Mouse (Mus musculus) heart, postnatal 25 days (tissue): Measurements from ENCODE around the gene Ttc30a1. TPM values are rescaled to one million over a fixed set of nuclear protein-coding genes. Genes with fewer than 3 reads are reported as not detected.
A peak's percentile ranks its signal among the peaks of the same experiment; 100 is the strongest.
"Not testable (repeated sequence)": the region's sequence is repeated elsewhere in the genome, so short reads cannot be mapped to it uniquely, and the experiment has no call there.

Experiments
- DNase-seq: peaks from one replicate; pipeline ENCODE4 v3.0.0; 2022; ENCODE audit warnings: low spot score
- intact Hi-C: fragments of 180-260 bp; cut with DNase I; formaldehyde crosslinking; loops from one replicate; pipeline ENCODE4 v1.15.1; 2025
- total RNA-seq, 2 experiments: library from RNA; stranded (reverse); gene quantifications; 2 replicates each; pipeline ENCODE4 v1.2.3; 2021

Ttc30a1 gene
- total RNA-seq = 1 to 10 TPM; 3.0 to 3.2 TPM

DNA sequence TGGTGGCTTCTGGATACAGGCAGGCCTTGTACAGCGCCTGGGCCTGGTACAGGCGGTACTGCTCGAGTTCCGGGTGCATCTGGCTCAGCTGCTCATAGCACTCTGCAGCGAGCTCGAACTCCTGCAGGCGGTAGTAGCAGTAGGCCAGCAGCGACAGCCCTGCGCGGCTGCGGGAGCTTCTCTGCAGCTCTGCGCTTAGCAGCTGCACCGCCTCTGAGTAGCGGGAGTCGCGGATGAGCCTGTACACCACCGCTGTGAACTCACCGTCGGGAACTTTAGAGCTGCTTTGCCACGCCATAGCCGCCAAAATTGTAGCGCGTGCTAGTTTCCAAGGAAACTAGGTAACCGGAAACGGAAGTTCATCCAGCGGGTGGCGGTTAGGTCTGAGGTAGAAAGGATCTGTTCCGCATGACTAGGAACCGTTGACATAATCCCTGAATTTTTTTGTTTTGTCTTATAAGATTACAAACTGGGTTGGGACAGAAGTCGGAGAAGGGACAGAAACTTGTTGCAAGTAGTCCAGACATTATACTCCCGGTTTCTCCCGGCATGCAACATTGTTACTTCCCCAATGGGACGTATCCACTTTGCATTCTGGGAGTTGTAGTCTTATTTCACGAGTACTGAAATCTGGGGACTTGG is at the start of gene Ttc30a1:
Ttc30a1 (minus strand) TSS at position 528 of the 642 bp plus-strand sequence.
- intact Hi-C loops = not testable (repeated sequence)
- DNase-seq = peak; percentile 55

- DNase-seq = no peak
- intact Hi-C loops = no loop called here
These were observed 48.3 kb upstream of the Ttc30a1 start for GRCm38 (mm10) chr2:76030080-76030479.

DNA sequence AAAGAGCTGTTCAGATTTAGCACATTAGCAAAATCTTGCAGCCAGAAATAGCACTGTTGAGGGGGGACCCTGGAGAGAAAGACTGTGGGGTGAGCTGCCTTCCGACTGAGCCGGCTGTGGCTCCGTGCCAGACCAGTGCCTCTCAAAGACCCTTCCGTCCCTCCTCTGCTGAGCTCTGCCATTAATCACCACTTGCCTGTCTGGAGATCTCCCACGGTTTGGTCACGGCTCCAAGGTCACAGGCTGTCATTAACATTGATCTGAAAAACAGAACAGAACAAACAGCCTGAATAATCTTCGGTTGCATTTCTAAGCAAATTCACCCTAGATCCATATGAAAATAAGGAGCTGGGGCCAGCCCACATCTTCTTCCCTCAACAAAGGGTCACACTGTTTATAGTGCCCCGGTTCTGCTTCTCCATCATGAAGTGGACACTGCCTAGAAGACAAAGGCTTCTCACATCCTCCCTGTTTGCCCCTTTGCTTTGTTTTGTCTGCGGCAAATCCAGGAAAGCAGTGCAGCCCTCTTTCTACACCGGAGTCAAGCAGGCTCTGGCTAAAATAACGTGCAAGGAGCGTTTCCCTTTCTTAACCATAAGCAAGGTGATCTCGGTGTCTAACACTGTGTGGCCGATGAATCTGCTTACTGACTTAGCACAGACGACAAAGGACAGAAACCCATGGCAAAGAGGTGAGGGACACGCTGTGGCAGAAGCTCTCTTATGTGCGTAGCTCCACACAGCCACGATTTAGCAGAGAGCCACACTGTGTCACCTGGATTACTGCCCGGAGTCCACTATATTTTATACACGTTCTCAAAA is 47.5 kb upstream of the Ttc30a1 start:
- intact Hi-C loops = no loop called here

GRCm38 (mm10) chr2:76016890-76017289 is 35.1 kb upstream of the Ttc30a1 start:
- no peak for DNase-seq
- intact Hi-C loops = no loop called here

More for the DNA sequence above, 47.5 kb upstream of the Ttc30a1 start:
- DNase-seq = no peak

- intact Hi-C loops = no loop called here
- DNase-seq = no peak
These were observed 34.4 kb upstream of the Ttc30a1 start for GRCm38 (mm10) chr2:76016136-76016535.

DNA sequence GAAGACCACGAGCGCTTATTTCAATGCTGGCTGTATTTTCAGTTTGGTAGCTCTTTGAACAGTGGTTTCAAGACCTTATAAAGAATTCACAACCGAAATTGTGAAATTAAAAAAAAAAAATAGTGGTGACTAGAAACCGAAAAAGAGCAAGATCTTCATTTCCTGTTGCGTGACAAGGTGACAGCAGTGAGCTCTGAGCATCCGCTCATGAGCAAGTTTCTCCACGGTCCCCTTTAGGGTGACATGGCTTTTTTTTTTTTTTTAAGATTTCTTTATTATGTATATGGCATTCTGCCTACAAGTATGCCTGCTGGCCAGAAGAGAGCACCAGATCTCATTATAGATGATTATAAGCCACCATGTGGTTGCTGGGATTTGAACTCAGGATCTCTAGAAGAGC is 33.7 kb upstream of the Ttc30a1 start:
- intact Hi-C loops = no loop called here
- DNase-seq = no peak

DNA sequence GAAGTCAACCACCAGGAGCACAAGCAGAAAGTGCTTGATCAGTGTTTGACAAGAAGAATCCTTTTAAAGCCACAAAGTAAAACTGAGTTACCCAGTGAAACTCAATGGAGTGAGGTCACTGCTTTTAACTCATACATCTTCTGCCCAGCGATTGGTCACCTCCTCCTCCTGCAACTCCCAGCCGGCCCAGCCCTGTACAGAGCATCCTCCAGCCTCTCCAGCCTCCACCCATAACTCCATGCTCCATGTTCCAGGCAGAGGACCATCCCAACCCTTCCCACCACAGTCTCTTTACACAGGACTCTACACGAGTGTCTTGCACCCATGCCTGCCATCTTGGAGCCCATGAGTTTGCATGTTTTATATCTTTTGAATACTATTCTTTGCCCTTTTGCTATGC is 32.9 kb upstream of the Ttc30a1 start:
- DNase-seq = no peak
- intact Hi-C loops = no loop called here

DNA sequence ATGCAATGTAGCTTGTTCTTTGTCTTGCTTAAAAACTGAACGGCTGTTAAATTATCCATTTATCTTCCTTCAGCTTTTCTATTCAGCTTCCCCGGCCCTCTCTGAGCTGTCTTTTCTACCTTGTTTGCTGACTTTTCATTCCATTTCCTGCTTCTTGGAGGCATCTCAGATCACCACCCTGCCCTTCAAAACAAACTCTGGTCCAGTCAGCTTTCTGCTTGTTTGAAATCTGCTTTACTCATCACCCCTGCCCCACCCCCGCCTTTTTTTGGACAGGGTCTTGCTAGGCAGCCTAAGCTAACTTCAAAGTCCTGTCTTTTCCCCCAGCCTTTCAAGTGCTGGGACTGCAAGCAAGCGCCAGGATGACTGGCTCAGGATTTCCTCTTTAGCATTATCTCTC is 24.4 kb upstream of the Ttc30a1 start:
- intact Hi-C loops = no loop called here
- DNase-seq = no peak

DNA sequence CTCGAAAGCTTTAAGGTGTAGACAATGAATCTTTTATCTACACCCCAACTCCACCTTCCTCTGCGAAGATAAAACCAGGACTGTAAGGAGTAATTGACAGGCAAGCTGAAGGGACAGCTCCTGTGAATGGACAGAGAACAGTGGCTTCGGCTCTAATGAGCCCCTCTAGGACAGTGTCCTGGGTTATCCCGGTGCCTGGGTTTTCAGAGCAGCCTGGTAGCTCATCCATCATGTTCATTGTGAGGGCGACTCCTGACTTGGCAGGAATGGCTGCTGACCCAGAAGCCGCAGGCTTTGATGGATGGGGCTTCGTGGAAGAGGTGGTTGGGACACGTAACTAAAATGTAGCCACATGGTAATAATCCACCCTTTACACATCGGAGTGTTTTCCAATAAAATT is 21.1 kb upstream of the Ttc30a1 start:
- intact Hi-C loops = no loop called here
- no peak for DNase-seq

DNA sequence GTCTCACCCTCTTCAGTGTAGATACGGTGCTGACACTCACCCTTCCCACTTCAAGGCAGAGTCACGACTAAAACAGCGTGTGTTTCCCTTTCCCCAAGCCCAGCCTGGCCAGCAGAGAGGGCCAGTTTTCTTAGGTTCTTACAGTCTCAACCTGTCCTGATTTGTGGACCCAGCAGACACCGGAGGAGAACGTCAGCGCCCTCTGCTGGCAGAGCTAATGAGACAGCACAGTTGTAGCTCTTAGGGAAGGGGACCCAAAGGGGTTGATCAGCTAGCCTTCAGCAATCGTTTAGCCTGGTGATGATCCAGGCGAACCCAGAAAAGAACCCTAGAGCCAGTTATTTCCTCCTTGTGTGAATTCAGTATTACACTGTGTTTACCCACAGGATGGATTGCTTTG is 19.6 kb upstream of the Ttc30a1 start:
- intact Hi-C loops = no loop called here
- no peak for DNase-seq

GRCm38 (mm10) chr2:75999636-76000035 is 17.9 kb upstream of the Ttc30a1 start:
- intact Hi-C loops = no loop called here
- DNase-seq = no peak

GRCm38 (mm10) chr2:75998692-75999091 is 16.9 kb upstream of the Ttc30a1 start:
- no peak for DNase-seq
- intact Hi-C loops = no loop called here

- intact Hi-C loops = no loop called here
- no peak for DNase-seq
These were observed 16.0 kb upstream of the Ttc30a1 start for GRCm38 (mm10) chr2:75997726-75998125.

GRCm38 (mm10) chr2:75994841-75995240 is 13.1 kb upstream of the Ttc30a1 start:
- no peak for DNase-seq
- intact Hi-C loops = no loop called here

DNA sequence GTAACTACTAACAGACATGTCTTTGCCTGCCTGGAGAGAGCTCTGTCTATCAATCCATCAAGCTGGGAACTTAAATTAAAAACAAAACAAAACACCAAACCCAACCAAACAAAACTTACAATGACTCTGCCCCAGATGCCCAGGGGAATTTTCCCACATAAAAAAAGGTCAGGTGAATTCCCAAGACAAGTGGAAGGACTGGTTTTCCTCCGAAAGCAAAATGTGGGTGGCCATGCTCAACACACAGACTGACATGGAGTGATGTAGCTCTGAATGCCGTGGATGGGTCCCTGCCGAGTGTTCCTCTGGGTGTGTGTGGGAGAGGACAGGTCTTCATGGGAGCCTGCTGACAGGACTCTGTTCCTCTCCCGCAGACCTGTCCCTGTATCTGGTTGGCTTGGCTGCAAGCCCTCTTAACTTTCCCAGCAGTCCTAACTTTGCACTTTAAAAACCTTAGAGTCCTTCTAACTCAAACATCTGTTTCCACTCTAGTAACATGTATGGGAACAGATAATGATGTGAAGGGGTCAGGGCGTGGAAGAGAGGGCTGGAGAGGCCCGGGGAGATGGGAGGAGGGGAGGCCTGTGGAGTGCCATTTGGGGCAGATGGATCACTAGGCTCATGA is 9.9 kb upstream of the Ttc30a1 start:
- no peak for DNase-seq
- intact Hi-C loops = loop anchor here (1.0 kb wide), 1 partner anchor 78 kb away; no protein-coding TSS in a partner anchor

DNA sequence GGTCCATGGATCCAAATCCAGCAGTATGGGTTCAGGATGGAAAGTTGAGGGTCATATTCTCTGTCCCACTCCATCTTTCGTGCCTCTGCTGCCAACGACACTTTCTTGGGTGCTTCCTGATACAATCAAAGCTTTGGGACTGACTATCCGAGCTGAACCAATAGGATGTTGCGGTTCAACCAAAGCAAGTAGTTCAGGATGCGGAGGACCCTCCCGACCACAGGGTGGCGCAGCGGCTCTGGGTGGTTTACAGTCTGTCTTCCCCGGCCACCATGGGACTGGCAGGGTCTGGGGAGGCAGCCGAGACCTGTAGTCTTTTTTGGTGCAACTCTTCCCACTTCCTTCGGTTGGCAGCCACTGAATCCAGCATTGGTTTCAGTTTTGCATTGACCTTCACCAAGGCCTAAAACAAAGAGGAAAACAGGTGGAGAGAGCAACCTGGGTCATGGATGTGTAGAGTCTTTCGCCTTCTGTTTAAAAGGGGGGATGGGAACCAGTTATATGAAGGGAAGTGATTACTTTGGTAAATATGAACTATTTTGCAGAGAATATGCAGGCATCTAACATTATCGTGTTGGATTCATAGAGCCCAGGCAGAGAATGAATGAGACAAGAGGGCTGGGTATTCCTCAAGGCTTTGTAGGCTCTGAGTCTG is 9.2 kb upstream of the Ttc30a1 start:
- intact Hi-C loops = loop anchor here (1.0 kb wide), 1 partner anchor 78 kb away; no protein-coding TSS in a partner anchor
- peak; percentile 24 for DNase-seq

DNA sequence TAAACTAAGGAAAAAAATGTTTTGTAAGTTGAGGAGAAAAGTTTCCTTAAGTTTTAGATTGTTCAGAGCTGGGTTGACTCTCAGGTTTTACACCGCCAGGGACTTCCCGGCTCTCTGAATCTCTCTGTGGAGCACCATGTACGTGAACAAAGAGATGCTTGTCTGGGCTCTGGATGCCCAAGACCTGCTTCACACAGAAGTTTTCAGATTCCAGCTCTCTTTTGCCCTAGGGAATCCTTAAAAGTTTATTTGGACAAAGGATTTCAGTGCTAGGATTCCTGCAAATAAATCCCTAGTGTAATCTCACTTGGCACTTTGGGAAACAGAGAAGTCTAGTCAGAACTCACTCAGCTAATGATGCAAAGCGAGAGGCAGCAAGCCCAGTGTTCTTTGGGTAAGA is 7.9 kb upstream of the Ttc30a1 start:
- no peak for DNase-seq
- intact Hi-C loops = no loop called here

GRCm38 (mm10) chr2:75988779-75989363 is 7.1 kb upstream of the Ttc30a1 start:
- intact Hi-C loops = no loop called here
- no peak for DNase-seq

GRCm38 (mm10) chr2:75988378-75988777 is 6.6 kb upstream of the Ttc30a1 start:
- DNase-seq = no peak
- intact Hi-C loops = no loop called here

GRCm38 (mm10) chr2:75987739-75988138 is 6.0 kb upstream of the Ttc30a1 start:
- intact Hi-C loops = no loop called here
- no peak for DNase-seq
